In the genomic region with DNA sequence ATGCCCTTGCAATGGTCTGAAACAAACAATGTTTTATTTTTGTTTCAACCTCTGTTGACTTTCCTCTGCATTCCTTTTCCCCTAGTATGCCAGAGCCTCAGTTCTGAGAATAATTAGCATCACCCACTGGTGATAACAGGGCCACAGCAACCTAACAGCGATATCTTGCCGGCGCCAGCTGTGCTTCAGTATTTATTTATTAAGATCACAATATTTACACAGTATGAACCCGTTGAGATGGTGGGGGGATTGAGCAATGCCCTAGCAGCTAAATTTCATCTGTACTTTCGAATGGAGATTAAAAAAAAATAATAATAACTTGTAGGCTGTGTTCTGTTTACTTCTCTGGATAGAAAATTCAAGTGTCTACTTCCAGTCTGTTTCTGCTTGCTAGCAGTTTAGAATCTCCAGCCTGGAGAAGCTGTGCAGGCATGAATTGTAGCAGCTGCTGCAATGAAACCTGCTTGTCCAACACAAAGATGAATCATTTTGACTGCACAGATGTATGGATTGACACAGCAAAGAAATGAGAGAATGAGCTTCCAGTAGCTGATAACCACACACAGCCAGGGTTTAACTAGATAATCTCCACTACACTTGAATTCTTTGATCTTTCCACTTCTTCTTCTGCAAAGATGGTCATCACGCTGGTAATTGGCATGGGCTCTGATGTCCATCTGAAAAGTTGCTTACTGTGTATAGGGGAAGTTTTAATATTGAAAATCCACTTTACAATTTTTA, we compare ENCODE assay signal across 8 mouse cellular contexts.
A peak's percentile ranks its signal among the peaks of the same experiment; 100 is the strongest.
DNase-seq lines count a peak whose midpoint lies in the region; ATAC-seq and TF ChIP-seq lines count a peak whose summit lies in the region.

No protein-coding gene starts in this region.

- TF ChIP-seq CTCF in lung, embryonic 14.5 days (IDR thresholded peaks at IDR 0.05; ENCODE audit: low read depth), result no peak
- no peak for TF ChIP-seq CTCF in lung, adult 2 months (IDR thresholded peaks at IDR 0.05; ENCODE audit: insufficient read depth, low read length)
- TF ChIP-seq CTCF in liver, adult 2 months (IDR thresholded peaks at IDR 0.05; ENCODE audit: low read depth, low read length), result no peak
- no peak for TF ChIP-seq CTCF in midbrain, postnatal 0 days (IDR thresholded peaks at IDR 0.05)

- no peaks in the 10 kb centered on the region for H3K9me3 ChIP-seq in lung, embryonic 14.5 days (ENCODE audit: low read depth, low read length)
- no peaks in the 10 kb centered on the region for H3K9me3 ChIP-seq in heart, embryonic 11.5 days (replicated peaks; ENCODE audit: control insufficient read depth, low read length)
- no peaks in the 10 kb centered on the region for H3K9me3 ChIP-seq in midbrain, postnatal 0 days (ENCODE audit: low read length)

- H3K4me2 ChIP-seq in lung, embryonic 14.5 days, result no peak overlapping the region
- peak overlapping the region; percentile 51 for H3K4me2 ChIP-seq in heart, embryonic 11.5 days
- no peak overlapping the region for H3K4me2 ChIP-seq in midbrain, postnatal 0 days (ENCODE audit: low read depth, low read length, poor library complexity, severe bottlenecking)

- 12% methylated on average over 6 of the region's 6 CpGs for WGBS in lung, embryonic 14.5 days
- 16% methylated on average over 6 of the region's 6 CpGs for WGBS in lung, adult 2 months
- WGBS in heart, embryonic 11.5 days (ENCODE audit: insufficient replicate concordance), result 15% methylated on average over 6 of the region's 6 CpGs
- WGBS in liver, adult 2 months, result 19% methylated on average over 6 of the region's 6 CpGs
- 52% methylated on average over 6 of the region's 6 CpGs for WGBS in midbrain, postnatal 0 days

- no peak overlapping the region for H3K9ac ChIP-seq in lung, embryonic 14.5 days
- H3K9ac ChIP-seq in heart, embryonic 11.5 days (ENCODE audit: low read depth, low read length), result peak overlapping the region; percentile 43; the same call in 1 of the 2 replicates
- H3K9ac ChIP-seq in liver, adult 2 months (ENCODE audit: low read depth, low read length), result no peak overlapping the region
- no peak overlapping the region for H3K9ac ChIP-seq in midbrain, postnatal 0 days (replicated peaks; ENCODE audit: low read length, poor library complexity, severe bottlenecking)

- ATAC-seq in lung, embryonic 14.5 days (ENCODE audit: insufficient read depth), result peak; percentile 81; the same call in 1 of the 2 replicates
- ATAC-seq in heart, embryonic 11.5 days (replicated peaks; ENCODE audit: insufficient number of reproducible peaks, low FRiP score, low TSS enrichment), result peak; percentile 76; the same call in 1 of the 2 replicates
- 0 out of 2 replicates have a peak, but pooled peaks have one; percentile 34 for ATAC-seq in midbrain, postnatal 0 days (ENCODE audit: low FRiP score)

- no peaks in the 10 kb centered on the region for H3K4me1 ChIP-seq in lung, embryonic 14.5 days (ENCODE audit: insufficient read depth)
- no peaks in the 10 kb centered on the region for H3K4me1 ChIP-seq in lung, adult 2 months (ENCODE audit: control insufficient read depth, insufficient read depth, low read length)
- no peaks in the 10 kb centered on the region for H3K4me1 ChIP-seq in heart, embryonic 11.5 days (ENCODE audit: control insufficient read depth, insufficient read depth, low read length)
- H3K4me1 ChIP-seq in liver, adult 2 months (ENCODE audit: control insufficient read depth, insufficient read depth, low read length), result peaks cover 9% of the 10 kb centered on the region; the same call in 1 of the 2 replicates
- H3K4me1 ChIP-seq in midbrain, postnatal 0 days (ENCODE audit: insufficient read depth, low read length), result no peaks in the 10 kb centered on the region

- peak; percentile 63 for DNase-seq in lung, embryonic 14.5 days
- no peak for DNase-seq in lung, adult 2 months
- peak; percentile 75 for DNase-seq in liver, adult 2 months (ENCODE audit: extremely low read depth, low read depth, low spot score)
- peak; percentile 6 for DNase-seq in midbrain, postnatal 0 days (ENCODE audit: low spot score)
- no peak for DNase-seq in adrenal gland, postnatal 25 days
- DNase-seq in cerebellum, adult 11 months, result no peak
- no peak for DNase-seq in adrenal gland, adult 8-10 months

- no peak for TF ChIP-seq POLR2A in lung, adult 2 months (IDR thresholded peaks at IDR 0.05; ENCODE audit: borderline replicate concordance, extremely low read depth, low read depth, low read length)
- TF ChIP-seq POLR2A in liver, adult 2 months (IDR thresholded peaks at IDR 0.05; ENCODE audit: extremely low read depth, insufficient read depth, low read length), result no peak

- H3K27ac ChIP-seq in lung, embryonic 14.5 days (ENCODE audit: low read depth), result no peak overlapping the region
- no peak overlapping the region for H3K27ac ChIP-seq in heart, embryonic 11.5 days (ENCODE audit: low read depth, low read length)
- H3K27ac ChIP-seq in liver, adult 2 months (replicated peaks; ENCODE audit: insufficient read depth, low read depth, low read length), result peak overlapping the region; percentile 31; the same call in 1 of the 2 replicates
- no peak overlapping the region for H3K27ac ChIP-seq in midbrain, postnatal 0 days (ENCODE audit: low read depth, low read length)

- no peaks in the 10 kb centered on the region for H3K79me2 ChIP-seq in liver, adult 2 months (ENCODE audit: control insufficient read depth, insufficient read depth, low read length)

- H3K27me3 ChIP-seq in lung, embryonic 14.5 days (ENCODE audit: insufficient read depth, low read length), result no peaks in the 10 kb centered on the region
- H3K27me3 ChIP-seq in heart, embryonic 11.5 days (ENCODE audit: control insufficient read depth, insufficient read depth, low read length), result no peaks in the 10 kb centered on the region
- no peaks in the 10 kb centered on the region for H3K27me3 ChIP-seq in liver, adult 2 months (ENCODE audit: control insufficient read depth, insufficient read depth, low read length)
- no peaks in the 10 kb centered on the region for H3K27me3 ChIP-seq in midbrain, postnatal 0 days (ENCODE audit: insufficient read depth, low read length)

- no peak overlapping the region for H3K4me3 ChIP-seq in lung, embryonic 14.5 days (ENCODE audit: low read depth, low read length)
- no peak overlapping the region for H3K4me3 ChIP-seq in lung, adult 2 months (replicated peaks; ENCODE audit: extremely low read depth, low read depth, low read length)
- peak overlapping the region; percentile 12; the same call in 1 of the 2 replicates for H3K4me3 ChIP-seq in heart, embryonic 11.5 days (ENCODE audit: low read depth, low read length)
- H3K4me3 ChIP-seq in liver, adult 2 months (ENCODE audit: insufficient read depth, low read depth, low read length), result no peak overlapping the region
- no peak overlapping the region for H3K4me3 ChIP-seq in midbrain, postnatal 0 days (ENCODE audit: low read depth, low read length)

- no peaks in the 10 kb centered on the region for H3K36me3 ChIP-seq in lung, embryonic 14.5 days (ENCODE audit: insufficient read depth)
- no peaks in the 10 kb centered on the region for H3K36me3 ChIP-seq in heart, embryonic 11.5 days (ENCODE audit: control insufficient read depth, insufficient read depth, low read length)
- H3K36me3 ChIP-seq in liver, adult 2 months (ENCODE audit: control insufficient read depth, insufficient read depth, low read length), result no peaks in the 10 kb centered on the region
- H3K36me3 ChIP-seq in midbrain, postnatal 0 days (ENCODE audit: insufficient read depth, low read length), result no peaks in the 10 kb centered on the region

Comparison
In these comparisons a context has a peak if more than half of its experiments do, and no peak if none do; other contexts are left out.
1. DNase-seq: peak in lung, embryonic 14.5 days (single experiment), liver, adult 2 months (single experiment) and midbrain, postnatal 0 days (single experiment); none in lung, adult 2 months (single experiment), adrenal gland, postnatal 25 days (single experiment), cerebellum, adult 11 months (single experiment) and adrenal gland, adult 8-10 months (single experiment).
2. Peak in every context shown above with its lines, with median percentiles within 50 percentile points of each other: ATAC-seq.